Mouse (Mus musculus) forebrain, embryonic 12.5 days (tissue): ENCODE data around the gene Arhgap21. TPM values are rescaled to one million over a fixed set of nuclear protein-coding genes. Genes with fewer than 3 reads are reported as not detected.

Experiments used
- ATAC-seq: fragments of 200-750 bp; cut with Nextera tagmentation; 2 replicates; pipeline ENCODE4 v1.8.0; 2017; ENCODE audit warnings: moderate TSS enrichment; ENCODE audit not compliant: low FRiP score
- H3K27ac ChIP-seq: fragments of 300-500 bp; sonication (generic); 2 replicates; pipeline ENCODE4 v1.5.1; 2016; ENCODE audit warnings: mild to moderate bottlenecking
- H3K27me3 ChIP-seq: fragments of 300-500 bp; sonication (generic); 2 replicates; pipeline ENCODE4 v1.6.1; 2016; ENCODE audit warnings: mild to moderate bottlenecking
- H3K36me3 ChIP-seq: fragments of 300-500 bp; sonication (generic); replicated peaks from 2 replicates; pipeline ENCODE4 v1.6.1; 2016; ENCODE audit warnings: mild to moderate bottlenecking
- H3K4me1 ChIP-seq: fragments of 300-500 bp; sonication (generic); 2 replicates; pipeline ENCODE4 v1.6.1; 2016
- H3K4me2 ChIP-seq: fragments of 300-500 bp; sonication (generic); 2 replicates; pipeline ENCODE4 v1.6.1; 2016; ENCODE audit warnings: mild to moderate bottlenecking, moderate library complexity
- H3K4me3 ChIP-seq: fragments of 300-500 bp; sonication (generic); replicated peaks from 2 replicates; pipeline ENCODE4 v1.5.1; 2016; ENCODE audit warnings: mild to moderate bottlenecking
- H3K9ac ChIP-seq: fragments of 300-500 bp; sonication (generic); 2 replicates; pipeline ENCODE4 v1.6.1; 2016; ENCODE audit warnings: mild to moderate bottlenecking
- H3K9me3 ChIP-seq: fragments of 300-500 bp; sonication (generic); 2 replicates; pipeline ENCODE4 v1.6.1; 2016
- WGBS: fragments of 180-500 bp; shearing (Covaris S2); methylation state at CpG from one replicate; pipeline ENCODE4 v1.1.7; 2016; 5-methylcytosine and 5-hydroxymethylcytosine counted together
- polyA plus RNA-seq: library from polyadenylated mRNA; unstranded; fragments of >200 nt; fragmentation: Nextera tagmentation; extraction: Ambion mirVana; gene quantifications from 2 replicates; pipeline ENCODE4 v1.2.1, GENCODE M21; 2016

Gene Arhgap21
- polyA plus RNA-seq, 1 experiment from 2014 or later = 55.8 TPM

DNA sequence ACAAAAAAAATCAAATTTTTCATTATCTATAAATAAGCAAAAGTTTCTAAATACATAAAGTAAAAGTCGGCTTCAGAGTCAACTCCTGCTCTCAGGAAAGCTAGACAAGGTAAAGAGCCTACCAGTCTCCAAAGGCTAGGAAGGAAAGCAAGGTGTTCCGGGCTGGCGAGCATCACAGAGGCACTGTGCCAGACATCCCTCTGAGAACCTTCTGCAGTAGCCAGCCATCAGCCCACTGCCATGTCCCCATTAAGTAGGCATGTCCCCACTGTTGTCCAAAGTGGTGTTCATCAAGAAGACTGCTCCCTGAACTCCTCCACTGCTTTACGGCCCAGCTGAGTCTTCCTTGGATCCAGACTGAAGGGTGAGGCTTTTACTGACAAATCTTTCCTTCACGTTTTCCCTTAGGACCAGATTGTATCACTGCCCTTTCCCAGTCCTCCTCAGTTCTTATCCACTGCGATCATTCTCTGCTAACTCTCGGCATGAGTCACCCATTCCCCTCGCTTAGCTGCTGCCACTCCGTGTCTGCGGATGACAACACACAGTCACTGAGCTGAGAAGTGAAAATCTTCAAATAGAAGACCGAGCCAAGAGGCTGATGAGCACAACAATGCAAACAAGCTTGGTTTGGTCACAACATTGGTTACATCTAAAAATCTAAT lies 65.6 kb downstream of the Arhgap21 start:
- no peak overlapping the region for H3K27ac ChIP-seq
- H3K4me3 ChIP-seq = no peak overlapping the region
- ATAC-seq = no peak
- H3K4me1 ChIP-seq = peaks cover 7% of the 10 kb centered on the region; the same call in 1 of the 2 replicates
- no peaks in the 10 kb centered on the region for H3K9me3 ChIP-seq
- WGBS = 93% methylated on average over 11 of the region's 11 CpGs
- H3K4me2 ChIP-seq = no peak overlapping the region
- H3K36me3 ChIP-seq = peaks cover 7% of the 10 kb centered on the region; the same call in 1 of the 2 replicates
- H3K27me3 ChIP-seq = no peaks in the 10 kb centered on the region
- no peak overlapping the region for H3K9ac ChIP-seq

DNA sequence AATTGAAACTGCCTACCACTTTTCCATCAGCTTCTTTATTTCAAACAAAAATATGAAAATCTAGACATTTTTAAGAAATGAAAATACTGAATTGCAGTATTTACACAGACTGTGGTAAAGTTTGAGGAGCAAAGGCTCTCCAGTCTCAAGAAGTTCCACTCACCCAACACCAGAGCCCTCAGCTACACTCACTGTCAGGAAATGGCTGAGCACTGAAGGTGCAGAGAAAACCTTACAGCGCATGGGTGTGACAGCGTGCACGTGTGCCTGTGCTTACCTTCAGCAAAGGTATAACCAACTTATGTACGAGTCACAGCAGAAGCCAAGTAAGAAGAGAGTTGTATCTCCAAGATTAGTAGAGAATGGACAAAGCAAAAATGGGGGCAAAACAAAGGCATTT lies 66.8 kb downstream of the Arhgap21 start:
- Histone ChIP-seq H3K9me3 (no peaks in the 10 kb centered on the region), H3K27ac (no peak overlapping the region), H3K36me3 (peaks cover 7% of the 10 kb centered on the region; the same call in 1 of the 2 replicates), H3K9ac (no peak overlapping the region), H3K4me3 (no peak overlapping the region), H3K27me3 (no peaks in the 10 kb centered on the region), H3K4me1 (peaks cover 7% of the 10 kb centered on the region; the same call in 1 of the 2 replicates), H3K4me2 (no peak overlapping the region)
- ATAC-seq = no peak
- WGBS = 97% methylated on average over 4 of the region's 4 CpGs

DNA sequence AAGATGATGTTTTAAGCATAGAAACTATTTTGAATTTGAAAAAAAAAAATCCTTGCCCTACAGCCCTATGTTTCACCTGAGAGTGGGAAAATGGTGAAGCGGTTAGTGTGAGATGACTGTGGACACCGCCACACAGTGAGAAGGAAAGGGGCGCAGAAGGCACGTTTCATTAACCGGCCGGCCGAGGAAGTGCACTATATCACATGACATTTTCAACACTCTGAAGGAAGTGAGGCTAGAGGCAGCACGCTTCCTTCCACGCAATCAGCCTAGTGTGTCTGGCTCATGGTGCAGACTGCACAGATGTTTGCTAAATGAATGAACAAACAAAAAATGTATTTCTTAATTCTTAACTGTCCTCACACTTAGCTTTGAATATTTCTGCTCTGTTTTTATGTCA lies 69.4 kb downstream of the Arhgap21 start:
- no peak for ATAC-seq
- peaks cover 4% of the 10 kb centered on the region; the same call in 1 of the 2 replicates for H3K36me3 ChIP-seq

DNA sequence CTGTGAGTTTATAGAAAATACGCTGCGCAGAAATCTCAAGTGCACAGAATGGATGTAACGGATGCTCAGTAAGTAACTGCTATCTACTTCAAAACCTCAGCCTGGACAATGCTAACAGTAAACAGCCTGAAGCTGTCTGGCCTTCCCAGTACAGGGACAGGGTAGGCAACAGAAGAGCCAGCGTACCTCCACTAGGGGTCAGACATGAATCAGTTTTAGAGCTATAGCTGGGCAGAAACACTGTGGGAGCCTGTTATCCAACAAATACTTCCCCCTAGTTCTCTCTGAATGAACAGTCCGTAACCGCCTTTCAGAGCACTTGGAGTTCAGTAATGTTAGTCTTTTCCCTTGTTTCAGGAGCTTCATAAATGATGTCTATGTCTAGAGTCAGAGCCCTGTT lies 70.0 kb downstream of the Arhgap21 start:
- no peak overlapping the region for H3K4me2 ChIP-seq
- H3K9ac ChIP-seq = no peak overlapping the region
- H3K36me3 ChIP-seq = peaks cover 4% of the 10 kb centered on the region; the same call in 1 of the 2 replicates
- H3K27me3 ChIP-seq = no peaks in the 10 kb centered on the region
- 40% methylated on average over 6 of the region's 6 CpGs for WGBS
- peak; percentile 83 for ATAC-seq
- H3K4me3 ChIP-seq = no peak overlapping the region
- 0 out of 2 replicates have a peak overlapping the region, but pooled peaks have one; percentile 15 for H3K27ac ChIP-seq
- H3K9me3 ChIP-seq = no peaks in the 10 kb centered on the region
- H3K4me1 ChIP-seq = peaks cover 12% of the 10 kb centered on the region

More for the DNA sequence above, 69.4 kb downstream of the Arhgap21 start:
- Histone ChIP-seq H3K27me3 (no peaks in the 10 kb centered on the region), H3K4me3 (no peak overlapping the region), H3K4me1 (peaks cover 8% of the 10 kb centered on the region), H3K9ac (no peak overlapping the region), H3K27ac (no peak overlapping the region), H3K9me3 (no peaks in the 10 kb centered on the region), H3K4me2 (no peak overlapping the region)
- WGBS = 85% methylated on average over 9 of the region's 9 CpGs

DNA sequence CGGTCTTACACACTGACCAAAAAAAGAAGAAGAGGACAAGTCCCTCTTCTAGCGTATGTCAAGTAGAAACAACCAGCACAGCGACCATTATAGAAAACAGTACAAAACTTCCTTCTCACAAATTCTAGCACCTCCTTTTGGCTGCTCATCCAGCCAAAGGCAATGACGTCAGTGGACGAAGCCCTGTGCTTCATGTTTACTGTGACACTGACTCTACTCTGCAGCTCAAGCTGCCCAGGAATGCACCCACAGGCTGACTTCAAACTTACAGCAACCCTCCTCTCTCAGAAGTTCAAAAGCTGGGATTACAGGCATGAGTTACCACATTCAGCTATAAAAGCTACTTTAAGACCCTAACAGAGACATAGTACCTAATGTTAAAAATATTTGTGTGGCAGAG lies 72.2 kb downstream of the Arhgap21 start:
- WGBS = 88% methylated on average over 5 of the region's 5 CpGs
- H3K27me3 ChIP-seq = no peaks in the 10 kb centered on the region
- H3K27ac ChIP-seq = no peak overlapping the region
- ATAC-seq = no peak
- H3K4me1 ChIP-seq = peaks cover 12% of the 10 kb centered on the region
- no peak overlapping the region for H3K4me2 ChIP-seq
- 0 out of 2 replicates have a peak, but pooled peaks cover 5% of the 10 kb centered on the region for H3K36me3 ChIP-seq
- no peak overlapping the region for H3K9ac ChIP-seq
- no peaks in the 10 kb centered on the region for H3K9me3 ChIP-seq
- no peak overlapping the region for H3K4me3 ChIP-seq

DNA sequence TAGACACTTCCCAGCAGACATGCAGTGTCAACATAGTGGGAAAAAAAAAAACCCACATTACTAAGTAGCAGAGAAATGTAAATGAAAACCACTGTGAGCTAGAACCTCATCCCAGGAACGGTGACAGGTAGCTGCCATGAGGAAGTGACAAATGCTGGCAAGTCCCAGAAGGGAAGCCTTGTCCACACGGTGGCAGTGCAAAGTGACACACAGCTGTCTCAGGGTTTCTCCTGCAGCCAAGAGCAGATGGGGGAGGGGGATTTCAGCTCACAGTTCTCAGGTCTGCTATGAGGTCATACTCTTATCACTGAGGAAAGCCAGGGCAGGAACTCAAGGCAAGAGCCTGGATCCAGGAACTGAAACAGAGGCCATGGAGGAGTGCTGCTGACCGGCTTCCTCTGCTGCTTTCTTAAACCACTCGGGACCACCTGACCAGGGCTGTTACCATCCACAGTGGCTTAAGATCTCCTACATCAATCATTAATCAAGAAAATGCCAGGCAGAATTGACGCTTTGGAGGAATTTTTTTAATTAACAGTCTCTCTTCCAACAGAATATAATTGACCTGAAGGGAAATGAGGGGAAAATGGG lies 74.5 kb downstream of the Arhgap21 start:
- H3K4me2 ChIP-seq = no peak overlapping the region
- H3K9me3 ChIP-seq = no peaks in the 10 kb centered on the region
- H3K9ac ChIP-seq = no peak overlapping the region
- H3K4me1 ChIP-seq = peaks cover 9% of the 10 kb centered on the region
- H3K36me3 ChIP-seq = 0 out of 2 replicates have a peak, but pooled peaks cover 5% of the 10 kb centered on the region
- H3K27me3 ChIP-seq = no peaks in the 10 kb centered on the region
- 38% methylated on average over 5 of the region's 5 CpGs for WGBS
- H3K27ac ChIP-seq = no peak overlapping the region
- no peak overlapping the region for H3K4me3 ChIP-seq
- ATAC-seq = peak; percentile 79

DNA sequence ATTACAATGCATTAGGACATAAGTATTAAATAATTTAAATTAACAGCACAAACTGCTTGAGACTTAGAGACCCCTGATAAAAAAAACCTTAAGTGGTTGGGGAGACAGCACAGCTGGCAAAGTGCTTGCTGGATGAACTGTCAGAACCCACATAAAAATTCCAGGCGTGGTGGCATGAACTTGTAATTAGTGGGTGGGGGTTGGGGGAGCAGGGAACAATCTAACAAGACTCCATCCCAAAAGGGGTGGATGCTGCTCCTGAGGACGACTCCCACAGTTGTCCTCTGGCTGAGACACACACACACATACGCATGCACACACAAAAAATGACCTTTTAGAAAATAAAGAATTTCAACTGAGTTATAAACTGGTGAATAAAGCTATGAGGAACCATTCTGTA lies 79.9 kb downstream of the Arhgap21 start:
- Histone ChIP-seq H3K9me3 (no peaks in the 10 kb centered on the region), H3K4me3 (no peak overlapping the region), H3K4me1 (no peaks in the 10 kb centered on the region; the same call in 1 of the 2 replicates), H3K4me2 (no peak overlapping the region), H3K36me3 (peaks cover 18% of the 10 kb centered on the region), H3K27ac (no peak overlapping the region), H3K9ac (no peak overlapping the region), H3K27me3 (no peaks in the 10 kb centered on the region)
- no peak for ATAC-seq
- 78% methylated on average over 3 of the region's 3 CpGs for WGBS

DNA sequence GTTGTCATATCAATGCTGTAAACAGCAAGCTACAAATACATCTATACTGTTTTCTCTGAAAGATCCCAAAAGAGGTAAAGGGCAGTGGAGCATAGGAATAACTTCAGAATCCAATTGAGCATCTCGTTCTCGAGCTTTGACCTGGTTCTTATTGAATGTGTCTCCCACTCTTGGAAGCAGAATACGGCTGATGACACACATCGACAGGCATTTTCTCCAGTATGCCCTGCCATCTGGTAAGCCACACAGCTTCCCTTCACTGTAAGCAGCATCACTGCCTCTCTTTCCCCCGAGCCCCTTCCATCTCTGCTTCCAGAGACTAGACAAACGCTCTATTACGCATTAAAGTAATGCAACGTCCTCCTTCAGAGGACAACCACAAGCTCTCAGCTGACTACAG lies 85.4 kb downstream of the Arhgap21 start:
- no peak overlapping the region for H3K4me3 ChIP-seq
- no peaks in the 10 kb centered on the region for H3K9me3 ChIP-seq
- H3K9ac ChIP-seq = no peak overlapping the region
- H3K36me3 ChIP-seq = peaks cover 51% of the 10 kb centered on the region
- 84% methylated on average over 8 of the region's 8 CpGs for WGBS
- no peak overlapping the region for H3K27ac ChIP-seq
- H3K4me2 ChIP-seq = no peak overlapping the region
- no peaks in the 10 kb centered on the region for H3K4me1 ChIP-seq
- no peaks in the 10 kb centered on the region for H3K27me3 ChIP-seq
- no peak for ATAC-seq

DNA sequence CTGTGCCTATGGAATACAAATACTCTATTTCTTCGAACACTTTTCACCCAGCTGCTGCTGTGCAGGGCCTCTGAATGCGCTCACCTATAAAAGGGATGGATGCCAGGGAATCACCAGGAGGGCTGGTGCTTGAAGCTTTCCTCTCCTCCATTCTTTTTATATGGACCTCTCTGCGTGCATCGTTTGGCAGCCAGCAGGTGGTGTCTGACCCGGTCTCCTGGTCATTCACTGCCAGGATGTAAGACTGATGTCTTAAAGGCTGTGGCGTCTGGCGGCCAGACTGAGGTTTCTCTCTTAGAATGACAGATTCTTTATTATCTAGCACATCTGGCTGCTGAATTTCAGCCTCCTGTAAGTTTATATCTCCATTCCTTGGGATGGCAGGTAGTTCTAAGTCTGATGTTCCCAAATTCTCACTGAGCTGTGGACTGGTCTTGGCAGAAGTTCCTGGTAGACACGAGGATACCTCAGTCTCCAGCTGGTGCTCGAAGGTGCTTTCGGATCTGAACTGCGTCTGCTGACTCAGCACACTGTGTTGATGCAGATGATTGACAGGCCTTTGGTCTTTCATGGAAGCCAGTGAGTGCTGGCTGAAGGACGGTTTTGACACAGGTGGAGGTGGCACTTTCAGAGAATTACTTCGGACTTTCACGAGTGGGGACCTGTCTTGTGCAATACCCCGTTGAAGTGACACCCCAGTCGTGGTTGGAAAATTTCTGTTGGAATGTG lies 88.6 kb downstream of the Arhgap21 start:
- no peaks in the 10 kb centered on the region for H3K4me1 ChIP-seq
- H3K27me3 ChIP-seq = no peaks in the 10 kb centered on the region
- no peaks in the 10 kb centered on the region for H3K9me3 ChIP-seq
- no peak for ATAC-seq
- peaks cover 45% of the 10 kb centered on the region for H3K36me3 ChIP-seq
- no peak overlapping the region for H3K9ac ChIP-seq
- no peak overlapping the region for H3K27ac ChIP-seq
- 76% methylated on average over 16 of the region's 16 CpGs for WGBS
- no peak overlapping the region for H3K4me2 ChIP-seq
- H3K4me3 ChIP-seq = no peak overlapping the region

DNA sequence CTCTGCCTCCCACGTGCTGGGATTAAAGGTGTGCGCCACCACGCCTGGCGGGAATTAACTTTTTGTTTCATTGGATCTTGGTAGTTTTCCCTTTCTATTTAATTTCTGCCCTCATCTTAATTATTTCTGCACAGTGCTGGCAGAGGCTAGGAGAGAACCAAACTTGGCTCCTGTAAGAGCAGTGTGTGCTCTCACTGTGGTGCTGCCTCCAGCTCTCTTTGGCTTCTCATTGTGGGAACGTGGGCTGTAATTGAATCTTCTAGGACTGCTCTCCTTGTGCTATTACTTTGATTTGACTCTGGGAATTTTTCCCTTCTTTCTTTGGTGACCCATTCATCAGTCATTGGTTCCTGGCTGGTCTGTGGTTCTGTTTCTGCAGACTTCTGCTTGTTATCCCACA lies 94.1 kb downstream of the Arhgap21 start:
- Histone ChIP-seq H3K27me3 (no peaks in the 10 kb centered on the region), H3K9me3 (no peaks in the 10 kb centered on the region), H3K36me3 (peaks cover 39% of the 10 kb centered on the region), H3K9ac (no peak overlapping the region), H3K27ac (no peak overlapping the region), H3K4me2 (no peak overlapping the region), H3K4me3 (no peak overlapping the region), H3K4me1 (no peaks in the 10 kb centered on the region)
- WGBS = 95% methylated on average over 5 of the region's 5 CpGs
- ATAC-seq = no peak

DNA sequence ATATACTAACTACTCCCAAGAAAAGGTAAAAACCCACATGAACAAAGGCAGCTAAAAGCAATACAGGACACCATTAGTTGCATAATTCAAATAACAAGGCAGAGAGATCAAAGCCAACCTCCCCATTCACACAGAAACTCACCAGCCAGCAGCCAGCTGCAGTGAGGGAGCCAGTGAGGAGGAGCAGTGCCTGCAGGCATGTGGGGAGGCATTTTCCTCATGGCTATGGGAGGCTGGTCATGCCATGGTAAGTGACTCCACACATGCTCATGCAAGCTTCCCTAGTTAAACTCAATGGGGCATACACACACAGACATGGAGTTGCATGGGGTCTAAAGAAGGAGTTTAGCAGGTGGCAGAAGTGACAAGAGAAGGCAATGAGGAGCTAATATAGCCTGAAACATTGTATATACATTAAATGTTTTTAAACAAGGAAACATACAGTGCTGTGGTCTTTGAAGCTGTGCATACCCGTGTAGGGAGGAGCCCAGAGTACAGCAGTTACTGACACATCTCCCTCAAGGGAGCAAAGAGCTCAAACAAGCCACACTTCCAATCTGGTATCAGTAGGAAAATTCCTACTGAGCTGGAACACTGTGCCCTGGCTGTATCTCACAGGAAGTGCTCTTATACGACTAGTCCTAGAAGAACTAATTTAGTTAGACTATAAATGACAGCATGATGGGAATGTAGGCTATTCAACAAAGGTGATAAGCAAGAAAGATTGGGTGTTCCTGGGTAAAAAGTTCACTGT lies 99.3 kb downstream of the Arhgap21 start:
- H3K9ac ChIP-seq = no peak overlapping the region
- no peak overlapping the region for H3K27ac ChIP-seq
- no peaks in the 10 kb centered on the region for H3K4me1 ChIP-seq
- no peak for ATAC-seq
- WGBS = 79% methylated on average over 2 of the region's 2 CpGs
- H3K4me3 ChIP-seq = no peak overlapping the region
- peaks cover 53% of the 10 kb centered on the region for H3K36me3 ChIP-seq
- H3K4me2 ChIP-seq = no peak overlapping the region
- H3K9me3 ChIP-seq = no peaks in the 10 kb centered on the region
- H3K27me3 ChIP-seq = no peaks in the 10 kb centered on the region

DNA sequence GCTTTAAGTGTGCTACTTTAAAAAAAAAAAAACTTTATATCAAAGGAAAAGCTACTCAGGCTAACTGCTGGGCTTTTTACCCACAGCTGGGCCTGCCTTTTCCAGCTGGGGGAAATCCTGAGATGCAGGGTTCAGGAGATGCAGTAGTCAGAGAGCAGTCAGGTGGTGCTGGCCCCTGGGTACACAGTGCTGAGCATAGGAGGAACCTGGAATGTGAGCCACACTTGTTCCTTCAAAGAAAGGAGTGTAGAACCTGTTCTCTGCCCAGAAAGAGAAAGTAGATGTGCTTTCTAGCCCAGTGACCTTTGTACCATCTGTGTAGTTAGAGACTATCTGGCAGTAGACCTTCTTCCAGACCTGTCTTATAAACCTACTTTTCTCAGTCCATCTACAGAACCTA lies 100.6 kb downstream of the Arhgap21 start:
- Histone ChIP-seq H3K9ac (no peak overlapping the region), H3K27ac (no peak overlapping the region), H3K4me3 (no peak overlapping the region), H3K9me3 (no peaks in the 10 kb centered on the region), H3K4me1 (no peaks in the 10 kb centered on the region), H3K27me3 (no peaks in the 10 kb centered on the region), H3K4me2 (no peak overlapping the region), H3K36me3 (peaks cover 61% of the 10 kb centered on the region)
- ATAC-seq = no peak
